Mouse (Mus musculus) G1E-ER4 (cell line): ENCODE data around the gene Cdc42ep4. TPM values are rescaled to one million over a fixed set of nuclear protein-coding genes. Genes with fewer than 3 reads are reported as not detected.

Source experiments
- GATA1 ChIP-seq: IDR thresholded peaks from one replicate; pipeline ENCODE4 v1.8.0; 2012; ENCODE audit warnings: low read length, inconsistent platforms
- polyA plus RNA-seq: library from polyadenylated mRNA; stranded (reverse); fragments of >175 nt; gene quantifications from 2 replicates; pipeline ENCODE4 v1.2.3, GENCODE M21; 2012

Cdc42ep4 gene
- polyA plus RNA-seq, 1 experiment: 28.8 TPM

- TF ChIP-seq GATA1: no peak
Measured at GRCm38 (mm10) chr11:113784656-113785396, 33.1 kb upstream of the Cdc42ep4 start.

GRCm38 (mm10) chr11:113782496-113782895 is 30.8 kb upstream of the Cdc42ep4 start:
- TF ChIP-seq GATA1: no peak

- no peak for TF ChIP-seq GATA1
Measured at GRCm38 (mm10) chr11:113782006-113782405, 30.3 kb upstream of the Cdc42ep4 start.

- no peak for TF ChIP-seq GATA1
Measured at GRCm38 (mm10) chr11:113779680-113780041, 28.0 kb upstream of the Cdc42ep4 start.

GRCm38 (mm10) chr11:113778733-113779679 is 27.3 kb upstream of the Cdc42ep4 start:
- no peak for TF ChIP-seq GATA1

- TF ChIP-seq GATA1: no peak
Measured at GRCm38 (mm10) chr11:113777878-113778464, 26.3 kb upstream of the Cdc42ep4 start.

GRCm38 (mm10) chr11:113776851-113777511 is 25.3 kb upstream of the Cdc42ep4 start:
- no peak for TF ChIP-seq GATA1

- TF ChIP-seq GATA1: no peak
Measured at GRCm38 (mm10) chr11:113774773-113775172, 23.1 kb upstream of the Cdc42ep4 start.

GRCm38 (mm10) chr11:113773191-113773590 is 21.5 kb upstream of the Cdc42ep4 start:
- no peak for TF ChIP-seq GATA1

GRCm38 (mm10) chr11:113771187-113771586 is 19.5 kb upstream of the Cdc42ep4 start:
- TF ChIP-seq GATA1: no peak

GRCm38 (mm10) chr11:113768356-113768755 is 16.7 kb upstream of the Cdc42ep4 start:
- no peak for TF ChIP-seq GATA1

GRCm38 (mm10) chr11:113767285-113767684 is 15.6 kb upstream of the Cdc42ep4 start:
- TF ChIP-seq GATA1: no peak

- TF ChIP-seq GATA1: no peak
Measured at GRCm38 (mm10) chr11:113766284-113766985, 14.8 kb upstream of the Cdc42ep4 start.

- TF ChIP-seq GATA1: no peak
Measured at GRCm38 (mm10) chr11:113764132-113764849, 12.6 kb upstream of the Cdc42ep4 start.
